18 mouse cellular contexts compared by ENCODE assay signal in genomic region chr9:107662342-107662741, GRCm38 (mm10). TPM values are rescaled to one million over a fixed set of nuclear protein-coding genes. Genes with fewer than 3 reads are reported as not detected.
"Had no signal": no experiment of that assay in that cellular context is flagged by ENCODE, and none has a peak within 500 bp of the region (broad histone marks: within the 10 kb centered on the region; RNA-seq: fewer than 3 reads in every experiment).

No protein-coding gene starts in this region.

- H3K9me3 ChIP-seq: liver, embryonic 13.5 days; midbrain, embryonic 13.5 days had no signal

- H3K4me3 ChIP-seq: left cerebral cortex, adult 2 months; liver, embryonic 13.5 days; midbrain, embryonic 13.5 days had no signal

- H3K9ac ChIP-seq: liver, embryonic 13.5 days; lung, embryonic 14.5 days; midbrain, embryonic 13.5 days had no signal

- H3K4me2 ChIP-seq: liver, embryonic 13.5 days; lung, embryonic 14.5 days; midbrain, embryonic 13.5 days had no signal

- H3K36me3 ChIP-seq: liver, embryonic 13.5 days; midbrain, embryonic 13.5 days had no signal

- H3K27ac ChIP-seq: left cerebral cortex, adult 2 months; liver, embryonic 13.5 days; macrophage; midbrain, embryonic 13.5 days had no signal

- DNase-seq: kidney, adult 11 months; kidney, adult 9 months; kidney, postnatal 14 days; kidney, postnatal 4 days; layer of hippocampus, adult 9-11 months; layer of hippocampus, postnatal 36 days; liver, embryonic 13.5 days; lung, embryonic 14.5 days; thymus, adult 18-20 months; thymus, postnatal 36 days had no signal

- ATAC-seq: lung, postnatal 0 days; midbrain, embryonic 13.5 days; midbrain, embryonic 16.5 days had no signal

RNA-seq across cellular contexts. Expression of gene Slc38a3, which starts 7.0 kb away (rescaled TPM):
- total RNA-seq: megakaryocyte, adult 5-6 weeks had no signal
- polyA plus RNA-seq: macrophage had no signal

RNA-seq across cellular contexts. Expression of gene Gnat1, which starts 17.2 kb away (rescaled TPM):
- total RNA-seq: layer of hippocampus, adult 18-20 months; layer of hippocampus, postnatal 36 days; megakaryocyte, adult 5-6 weeks had no signal
- polyA plus RNA-seq: macrophage; spleen, adult 2 months had no signal

RNA-seq across cellular contexts. Expression of gene Sema3f, which starts 47.9 kb away (rescaled TPM):
- total RNA-seq: megakaryocyte, adult 5-6 weeks had no signal
- polyA plus RNA-seq: macrophage had no signal

RNA-seq across cellular contexts. Expression of gene Sema3b, which starts 53.3 kb away (rescaled TPM):
- total RNA-seq: megakaryocyte, adult 5-6 weeks had no signal
- polyA plus RNA-seq: macrophage had no signal
